Mouse (Mus musculus): ENCODE data around the gene D3Ertd751e. TPM values are rescaled to one million over a fixed set of nuclear protein-coding genes. Genes with fewer than 3 reads are reported as not detected.

The D3Ertd751e gene
- 2.5 and 2.9 TPM in 2 replicates for total RNA-seq (2015; ENCODE audit: low replicate concordance)
- 0.83 and 5.1 TPM in 2 replicates for total RNA-seq (2017; ENCODE audit: low replicate concordance)

DNA sequence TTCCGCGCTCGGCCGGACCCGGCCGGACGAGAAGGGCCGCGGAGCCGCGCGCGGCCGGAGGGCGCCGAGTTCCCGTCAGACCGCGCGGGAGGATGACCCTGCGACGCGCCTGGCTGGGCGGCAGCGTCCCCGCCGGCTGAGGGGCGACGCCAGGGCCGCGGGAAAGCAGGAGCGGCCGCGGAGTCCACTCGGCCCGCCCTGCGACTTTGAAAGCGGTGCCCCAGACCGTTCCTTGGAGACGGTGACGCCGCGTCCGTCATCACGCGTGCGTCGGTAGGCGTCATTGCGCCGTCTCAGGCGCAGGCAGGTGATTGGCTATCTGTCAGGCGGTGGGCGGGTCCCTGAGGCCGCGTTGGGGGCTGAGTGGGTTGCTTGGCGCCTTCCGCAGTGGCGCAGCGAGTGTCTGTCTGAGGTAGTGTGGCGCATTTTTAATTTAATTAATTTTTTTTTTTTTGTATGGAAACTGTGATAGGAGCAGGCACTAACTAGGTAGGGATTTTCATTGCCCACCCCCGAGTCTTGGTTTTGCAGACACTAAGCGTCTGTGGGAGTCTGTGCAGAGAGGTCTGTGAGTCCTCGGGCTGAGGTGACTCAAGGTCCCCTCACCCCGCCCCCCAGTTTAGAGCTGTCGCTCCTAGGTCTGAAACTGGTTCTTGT lies at the start of gene D3Ertd751e, which contains the start of gene Sclt1:
Gene D3Ertd751e (plus strand): TSS at position 334 of the 657 bp plus-strand sequence.
Gene Sclt1 (minus strand): TSS at position 237 of the 657 bp plus-strand sequence.
- peak; percentile 99 for ATAC-seq (replicated peaks; ENCODE audit: low FRiP score, poor library complexity, severe bottlenecking)

DNA sequence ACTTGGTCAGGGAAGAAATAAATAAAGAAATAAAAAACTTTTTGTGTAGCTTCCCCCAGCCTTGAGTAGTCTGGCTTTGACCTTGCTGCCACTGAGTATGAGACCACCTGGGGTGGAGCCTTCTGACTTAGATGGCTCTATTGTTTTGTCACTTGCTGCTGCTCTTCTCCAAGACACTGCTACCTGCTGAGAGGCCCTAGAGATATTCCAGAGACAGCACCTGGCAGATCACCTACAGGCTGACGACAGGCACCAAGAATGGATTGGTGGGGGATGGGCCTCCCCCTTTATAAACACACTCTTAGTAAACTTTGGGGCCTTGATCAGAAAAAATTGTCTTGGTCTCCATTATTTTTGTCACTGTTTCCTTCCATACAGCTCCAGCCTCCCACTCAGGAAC lies 46.7 kb upstream of the D3Ertd751e start:
- no peak for ATAC-seq (replicated peaks; ENCODE audit: low FRiP score, poor library complexity, severe bottlenecking)

DNA sequence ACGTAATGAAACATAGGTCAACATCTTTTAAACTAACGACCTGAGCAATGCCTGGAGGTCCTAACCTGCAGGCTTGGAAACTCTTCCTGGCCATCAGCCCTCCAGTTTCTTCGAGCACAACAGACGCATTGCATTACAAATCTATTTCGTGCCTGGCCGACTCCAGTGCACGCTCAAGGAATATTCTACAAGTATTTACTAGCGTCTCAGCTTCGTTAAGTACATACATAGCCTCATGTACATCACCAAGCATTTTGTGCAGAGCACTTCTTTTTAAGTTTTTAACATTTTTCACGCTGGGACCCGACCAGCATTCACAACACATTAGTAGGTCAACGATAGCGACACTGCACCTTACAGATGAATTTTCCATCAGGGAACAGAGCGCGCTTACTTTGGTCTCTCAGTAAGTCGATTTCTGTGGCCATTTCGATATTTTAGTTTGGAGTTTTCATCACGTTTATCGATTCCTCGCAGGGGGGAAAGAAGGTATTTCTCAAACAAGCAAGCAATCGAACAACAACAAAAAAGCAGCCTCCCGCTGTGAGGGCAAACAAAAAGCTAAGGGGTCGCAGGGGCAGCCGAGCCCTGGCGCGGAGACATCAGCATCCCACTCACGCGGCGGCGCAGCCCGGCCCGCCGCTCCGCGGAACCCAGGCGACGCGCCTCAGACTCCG lies 672 bp upstream of the D3Ertd751e start:
- ATAC-seq (replicated peaks; ENCODE audit: low FRiP score, poor library complexity, severe bottlenecking), result no peak

DNA sequence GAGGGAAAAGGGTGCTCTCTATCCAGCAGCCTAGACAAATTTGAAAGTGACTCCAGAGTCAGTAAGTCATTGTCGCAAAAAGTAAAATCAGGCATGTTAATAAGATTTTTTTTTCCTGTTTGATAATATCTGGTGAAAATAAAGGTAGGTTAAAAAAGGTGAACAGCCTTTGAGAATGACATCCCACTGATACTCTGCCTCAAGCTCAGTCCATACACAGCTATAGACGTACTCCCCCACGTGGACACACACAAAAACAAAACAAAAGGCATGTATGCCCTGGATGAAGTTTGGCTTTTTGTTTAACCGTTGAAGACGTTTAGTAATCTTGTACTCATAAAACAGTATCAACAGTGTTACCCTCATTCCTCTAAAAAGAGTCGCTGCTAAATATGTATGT lies 1.0 kb downstream of the D3Ertd751e start:
- ATAC-seq (replicated peaks; ENCODE audit: low FRiP score, poor library complexity, severe bottlenecking), result no peak

DNA sequence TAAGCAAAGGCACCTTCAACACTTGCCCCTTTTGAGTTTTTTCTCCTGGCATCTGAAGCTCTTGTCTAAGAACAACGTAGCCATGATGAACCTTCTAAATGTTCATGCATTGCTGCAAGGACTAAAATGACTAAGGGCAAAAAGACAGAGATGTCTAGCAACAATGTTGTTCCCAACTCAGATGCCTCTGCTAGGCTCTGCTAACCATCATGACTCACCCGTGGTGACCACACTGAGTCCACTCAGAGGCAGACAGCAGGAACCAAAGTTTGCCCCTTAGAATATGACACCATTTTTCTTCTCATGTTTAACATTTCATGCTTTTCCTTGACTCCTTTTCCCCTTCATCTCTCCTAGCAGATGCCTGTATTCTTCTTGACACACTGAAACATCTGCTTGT lies 12.1 kb downstream of the D3Ertd751e start:
- no peak for ATAC-seq (replicated peaks; ENCODE audit: low FRiP score, poor library complexity, severe bottlenecking)

DNA sequence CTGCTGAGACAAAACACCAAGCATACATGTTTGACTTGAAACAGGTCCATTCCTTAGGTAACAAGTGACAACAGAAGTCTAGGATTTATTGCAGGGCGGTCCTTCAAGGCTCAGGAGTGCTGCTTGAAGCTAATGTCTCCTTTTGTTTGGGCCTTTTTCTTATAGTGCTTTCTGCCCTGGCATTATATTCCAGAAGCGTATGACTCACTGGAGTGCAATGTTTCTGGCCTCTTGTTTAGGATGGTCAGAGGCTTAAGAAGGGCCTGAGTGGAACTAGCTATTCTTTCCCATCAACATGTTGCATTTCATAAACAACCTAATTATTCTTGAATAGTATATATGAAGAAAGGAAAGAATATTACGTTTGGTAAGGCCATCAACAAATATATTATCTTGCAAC lies 19.7 kb downstream of the D3Ertd751e start:
- ATAC-seq (replicated peaks; ENCODE audit: low FRiP score, poor library complexity, severe bottlenecking), result no peak

DNA sequence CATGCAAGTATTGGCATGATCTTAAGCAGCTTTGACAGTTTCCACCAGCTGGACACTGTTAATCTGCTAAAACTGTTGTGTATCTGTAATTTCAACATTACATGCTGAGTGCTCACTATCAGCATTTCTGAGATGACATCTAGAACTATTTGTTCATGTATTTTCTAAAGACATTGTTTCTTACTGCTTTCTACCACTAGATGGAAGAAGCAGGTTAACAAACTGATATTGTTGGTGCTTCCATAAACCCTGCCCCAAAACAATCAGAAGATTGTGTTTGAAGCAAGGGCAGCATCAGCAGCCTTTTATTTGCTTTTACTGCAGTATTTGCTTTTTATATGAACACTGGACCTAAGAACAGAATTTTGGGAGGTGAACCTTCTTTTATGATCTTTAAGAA lies 70.0 kb downstream of the D3Ertd751e start:
- ATAC-seq (replicated peaks; ENCODE audit: low FRiP score, poor library complexity, severe bottlenecking), result no peak

Other genes starting within 250 kb of the D3Ertd751e start
- gene Jade1, start 186.9 kb upstream of the D3Ertd751e start, total RNA-seq (2015; ENCODE audit: low replicate concordance), result 35.0 and 40.2 TPM in 2 replicates
- gene Jade1, start 186.9 kb upstream of the D3Ertd751e start, total RNA-seq (2017; ENCODE audit: low replicate concordance), result 34.0 and 38.2 TPM in 2 replicates
- gene Sclt1, start 97 bp upstream of the D3Ertd751e start, total RNA-seq (2015; ENCODE audit: low replicate concordance), result 28.8 and 35.2 TPM in 2 replicates
- gene Sclt1, start 97 bp upstream of the D3Ertd751e start, total RNA-seq (2017; ENCODE audit: low replicate concordance), result 24.2 and 32.7 TPM in 2 replicates